Mouse (Mus musculus) forebrain, embryonic 15.5 days (tissue): Measurements from ENCODE around the gene Il6ra. TPM values are rescaled to one million over a fixed set of nuclear protein-coding genes. Genes with fewer than 3 reads are reported as not detected.

Experiments
- ATAC-seq: fragments of 200-750 bp; cut with Nextera tagmentation; replicated peaks from 2 replicates; pipeline ENCODE4 v1.8.0; 2017; ENCODE audit warnings: mild to moderate bottlenecking, moderate TSS enrichment, moderate library complexity
- H3K27ac ChIP-seq: fragments of 300-500 bp; sonication (generic); replicated peaks from 2 replicates; pipeline ENCODE4 v1.5.1; 2015; ENCODE audit warnings: mild to moderate bottlenecking, inconsistent platforms
- H3K27me3 ChIP-seq: fragments of 300-500 bp; sonication (generic); 2 replicates; pipeline ENCODE4 v1.6.1; 2015; ENCODE audit warnings: inconsistent platforms
- H3K36me3 ChIP-seq: fragments of 300-500 bp; sonication (generic); 2 replicates; pipeline ENCODE4 v1.6.1; 2015; ENCODE audit warnings: mild to moderate bottlenecking, inconsistent platforms
- H3K4me1 ChIP-seq: fragments of 300-500 bp; sonication (generic); 2 replicates; pipeline ENCODE4 v1.6.1; 2015; ENCODE audit warnings: inconsistent platforms
- H3K4me2 ChIP-seq: fragments of 300-500 bp; sonication (generic); replicated peaks from 2 replicates; pipeline ENCODE4 v1.6.1; 2015; ENCODE audit warnings: mild to moderate bottlenecking, inconsistent platforms
- H3K4me3 ChIP-seq: fragments of 300-500 bp; sonication (generic); 2 replicates; pipeline ENCODE4 v1.5.1; 2015; ENCODE audit warnings: mild to moderate bottlenecking, inconsistent platforms
- H3K9ac ChIP-seq: fragments of 300-500 bp; sonication (generic); replicated peaks from 2 replicates; pipeline ENCODE4 v1.6.1; 2015; ENCODE audit warnings: mild to moderate bottlenecking, inconsistent platforms
- H3K9me3 ChIP-seq: fragments of 300-500 bp; sonication (generic); 2 replicates; pipeline ENCODE4 v1.6.1; 2016; ENCODE audit warnings: inconsistent platforms
- WGBS: fragments of 180-500 bp; shearing (Covaris S2); methylation state at CpG from one replicate; pipeline ENCODE4 v1.1.7; 2015; ENCODE audit warnings: mixed read lengths; 5-methylcytosine and 5-hydroxymethylcytosine counted together
- polyA plus RNA-seq: library from polyadenylated mRNA; unstranded; fragments of >200 nt; fragmentation: Nextera tagmentation; extraction: Ambion mirVana; gene quantifications from 2 replicates; pipeline ENCODE4 v1.2.1, GENCODE M21; 2015

The Il6ra gene
- polyA plus RNA-seq, 1 experiment from 2014 or later: 0.73 TPM

GRCm38 (mm10) chr3:89859936-89860335 is 53.1 kb downstream of the Il6ra start:
- no peaks in the 10 kb centered on the region for H3K36me3 ChIP-seq
- no peak for ATAC-seq
- H3K9ac ChIP-seq: no peak overlapping the region
- WGBS: 77% methylated on average over 3 of the region's 3 CpGs
- peaks cover 12% of the 10 kb centered on the region for H3K4me1 ChIP-seq
- no peaks in the 10 kb centered on the region for H3K27me3 ChIP-seq
- H3K4me3 ChIP-seq: no peak overlapping the region
- H3K4me2 ChIP-seq: no peak overlapping the region
- no peak overlapping the region for H3K27ac ChIP-seq
- no peaks in the 10 kb centered on the region for H3K9me3 ChIP-seq

DNA sequence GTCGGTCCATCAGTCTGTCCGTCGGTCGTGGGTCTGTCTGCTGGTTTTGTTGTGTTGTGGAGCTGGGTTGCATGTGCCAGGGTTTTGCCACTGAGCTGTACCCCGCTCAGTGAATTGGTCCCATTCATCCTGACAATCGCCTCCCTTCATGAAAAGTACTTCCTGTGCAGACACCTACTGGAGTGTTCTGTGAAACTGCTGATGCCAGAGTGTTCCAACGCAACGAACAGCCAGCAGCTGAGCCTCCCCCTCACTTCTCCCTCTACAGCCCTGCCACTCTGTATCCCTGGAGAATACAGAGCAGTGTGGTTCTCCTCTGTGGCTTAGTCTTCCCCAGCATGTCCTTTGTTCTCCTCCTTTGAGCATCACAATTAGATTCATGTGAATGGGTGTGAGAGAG is 54.1 kb downstream of the Il6ra start:
- Histone ChIP-seq H3K27ac (no peak overlapping the region), H3K9ac (no peak overlapping the region), H3K4me1 (peaks cover 11% of the 10 kb centered on the region), H3K36me3 (no peaks in the 10 kb centered on the region), H3K4me2 (no peak overlapping the region), H3K9me3 (no peaks in the 10 kb centered on the region), H3K4me3 (no peak overlapping the region), H3K27me3 (no peaks in the 10 kb centered on the region)
- ATAC-seq: no peak
- 72% methylated on average over 8 of the region's 8 CpGs for WGBS

DNA sequence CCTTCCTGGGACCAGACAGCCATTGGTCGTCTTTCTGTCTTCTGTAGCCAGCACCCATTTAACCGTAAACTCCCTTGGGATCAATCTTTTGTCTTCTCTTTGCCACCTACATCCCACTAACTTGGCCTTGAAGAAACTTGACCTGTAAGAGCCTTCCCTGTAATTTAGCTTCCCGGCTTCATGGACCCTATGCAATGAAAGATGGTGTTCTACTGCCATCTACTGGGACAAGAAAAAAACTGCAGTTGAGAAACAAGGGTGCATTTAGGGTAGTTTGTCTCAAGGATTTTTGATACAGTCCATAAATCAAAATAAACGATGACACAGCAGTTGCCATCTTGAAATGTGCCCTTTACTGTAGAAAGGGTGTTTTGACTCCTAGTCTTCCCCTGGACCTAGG is 54.9 kb downstream of the Il6ra start:
- Histone ChIP-seq H3K36me3 (no peaks in the 10 kb centered on the region), H3K9me3 (no peaks in the 10 kb centered on the region), H3K27ac (no peak overlapping the region), H3K4me3 (no peak overlapping the region), H3K4me1 (peaks cover 11% of the 10 kb centered on the region), H3K4me2 (no peak overlapping the region), H3K27me3 (no peaks in the 10 kb centered on the region), H3K9ac (no peak overlapping the region)
- ATAC-seq: no peak; the same call in 1 of the 2 replicates
- 18% methylated on average over 4 of the region's 4 CpGs for WGBS

DNA sequence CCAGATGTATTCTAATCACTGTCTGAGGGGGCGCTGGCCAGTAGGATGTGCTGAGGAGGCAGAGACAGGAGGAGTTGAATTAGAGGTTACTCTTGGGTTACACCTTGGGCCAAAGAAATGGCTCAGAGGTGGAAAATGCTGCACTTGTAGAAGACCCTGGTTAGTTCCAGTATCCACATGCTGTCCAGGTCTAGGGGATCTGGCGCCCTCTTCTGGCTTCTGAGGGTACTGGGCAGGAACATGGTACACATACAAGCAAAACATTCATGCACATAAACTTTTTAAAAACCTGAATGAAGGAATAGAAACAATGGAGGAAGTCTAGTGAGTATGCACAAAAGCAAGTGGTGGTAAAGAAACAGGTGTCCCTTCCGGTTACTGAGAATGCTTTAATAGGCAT is 55.6 kb downstream of the Il6ra start:
- no peak for ATAC-seq
- H3K9me3 ChIP-seq: no peaks in the 10 kb centered on the region
- H3K9ac ChIP-seq: no peak overlapping the region
- no peak overlapping the region for H3K4me2 ChIP-seq
- H3K27me3 ChIP-seq: no peaks in the 10 kb centered on the region
- H3K36me3 ChIP-seq: no peaks in the 10 kb centered on the region
- peaks cover 11% of the 10 kb centered on the region for H3K4me1 ChIP-seq
- H3K4me3 ChIP-seq: no peak overlapping the region
- WGBS: 88% methylated on average over 3 of the region's 3 CpGs
- H3K27ac ChIP-seq: no peak overlapping the region

DNA sequence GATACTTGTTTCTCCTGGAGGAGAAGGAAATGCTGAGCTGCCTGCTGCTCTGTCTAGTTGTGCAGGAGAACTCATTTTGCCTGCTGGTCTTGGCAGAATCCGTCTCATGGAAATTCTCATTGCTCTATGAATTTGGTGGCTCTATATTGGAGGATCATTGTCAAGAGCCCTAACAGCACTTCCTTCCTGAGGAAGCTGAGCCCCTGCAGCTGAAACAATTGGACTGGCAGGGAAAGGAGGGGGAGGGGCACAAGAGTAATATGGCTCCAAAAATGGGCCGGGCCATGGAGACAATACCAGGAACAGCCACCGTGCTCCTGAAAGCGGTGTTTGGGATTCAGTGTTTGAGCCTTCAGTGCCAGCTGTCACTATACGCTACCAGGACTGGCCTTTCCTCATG is 59.2 kb downstream of the Il6ra start:
- 67% methylated on average over 5 of the region's 5 CpGs for WGBS
- no peak overlapping the region for H3K9ac ChIP-seq
- no peaks in the 10 kb centered on the region for H3K9me3 ChIP-seq
- no peak for ATAC-seq
- no peaks in the 10 kb centered on the region for H3K27me3 ChIP-seq
- H3K4me2 ChIP-seq: no peak overlapping the region
- no peaks in the 10 kb centered on the region for H3K4me1 ChIP-seq
- no peaks in the 10 kb centered on the region for H3K36me3 ChIP-seq
- H3K4me3 ChIP-seq: no peak overlapping the region
- H3K27ac ChIP-seq: no peak overlapping the region

DNA sequence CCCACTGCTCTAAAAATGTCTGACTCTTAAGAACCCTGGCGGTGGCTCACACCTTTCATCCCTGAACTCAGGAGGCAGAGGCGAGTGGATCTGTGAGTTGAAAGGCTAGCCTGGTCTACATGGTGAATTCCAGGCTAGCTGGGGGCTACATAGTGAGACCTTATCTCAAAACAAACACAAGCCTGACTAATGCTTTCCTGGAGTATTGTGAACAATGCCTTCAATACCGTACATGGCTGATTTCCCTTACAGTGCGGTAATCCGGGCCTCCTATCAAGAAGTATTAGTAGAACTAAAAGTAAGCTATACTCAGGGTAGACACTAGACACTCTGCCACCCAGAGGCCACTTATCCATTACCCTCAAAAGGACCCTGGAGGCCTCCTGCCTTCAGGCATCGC is 64.9 kb downstream of the Il6ra start:
- no peak for ATAC-seq
- H3K4me2 ChIP-seq: no peak overlapping the region
- H3K9ac ChIP-seq: no peak overlapping the region
- no peaks in the 10 kb centered on the region for H3K27me3 ChIP-seq
- no peaks in the 10 kb centered on the region for H3K9me3 ChIP-seq
- no peaks in the 10 kb centered on the region for H3K4me1 ChIP-seq
- H3K4me3 ChIP-seq: no peak overlapping the region
- no peak overlapping the region for H3K27ac ChIP-seq
- 93% methylated on average over 6 of the region's 6 CpGs for WGBS
- no peaks in the 10 kb centered on the region for H3K36me3 ChIP-seq

DNA sequence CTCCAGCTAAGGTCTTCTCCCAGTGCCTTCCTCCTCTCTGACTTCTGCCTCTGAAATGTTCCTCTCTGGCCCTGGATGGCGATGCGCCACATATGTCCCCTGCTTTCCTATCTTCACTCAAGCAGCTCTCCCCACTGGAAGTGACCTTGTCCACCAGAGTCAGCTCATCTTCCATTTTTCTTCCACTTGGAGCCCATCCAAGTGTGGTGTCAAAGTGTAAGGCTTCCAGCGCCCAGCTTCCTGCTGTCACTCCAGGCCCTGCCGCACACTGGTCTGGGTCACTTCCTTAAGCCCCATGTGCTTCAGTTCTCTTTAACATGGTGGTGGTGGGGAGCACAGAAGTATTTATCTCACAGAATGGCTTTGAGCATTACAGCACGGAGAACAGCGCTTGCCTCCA is 65.4 kb downstream of the Il6ra start:
- Histone ChIP-seq H3K9me3 (no peaks in the 10 kb centered on the region), H3K27ac (no peak overlapping the region), H3K27me3 (no peaks in the 10 kb centered on the region), H3K36me3 (no peaks in the 10 kb centered on the region), H3K4me1 (no peaks in the 10 kb centered on the region), H3K4me2 (no peak overlapping the region), H3K9ac (no peak overlapping the region), H3K4me3 (no peak overlapping the region)
- 90% methylated on average over 6 of the region's 6 CpGs for WGBS
- no peak for ATAC-seq

- Histone ChIP-seq H3K9me3 (no peaks in the 10 kb centered on the region), H3K4me2 (no peak overlapping the region), H3K36me3 (no peaks in the 10 kb centered on the region), H3K27ac (no peak overlapping the region), H3K9ac (no peak overlapping the region), H3K4me1 (no peaks in the 10 kb centered on the region), H3K4me3 (no peak overlapping the region), H3K27me3 (no peaks in the 10 kb centered on the region)
- WGBS: 72% methylated on average over 3 of the region's 3 CpGs
- ATAC-seq: no peak
Observed at GRCm38 (mm10) chr3:89847126-89847525, 65.9 kb downstream of the Il6ra start.

- Histone ChIP-seq H3K4me1 (no peaks in the 10 kb centered on the region), H3K36me3 (no peaks in the 10 kb centered on the region), H3K4me2 (no peak overlapping the region), H3K9me3 (no peaks in the 10 kb centered on the region), H3K27ac (no peak overlapping the region), H3K27me3 (no peaks in the 10 kb centered on the region), H3K9ac (no peak overlapping the region), H3K4me3 (no peak overlapping the region)
- ATAC-seq: no peak
- 81% methylated on average over 9 of the region's 9 CpGs for WGBS
Observed at GRCm38 (mm10) chr3:89845814-89846213, 67.2 kb downstream of the Il6ra start.

DNA sequence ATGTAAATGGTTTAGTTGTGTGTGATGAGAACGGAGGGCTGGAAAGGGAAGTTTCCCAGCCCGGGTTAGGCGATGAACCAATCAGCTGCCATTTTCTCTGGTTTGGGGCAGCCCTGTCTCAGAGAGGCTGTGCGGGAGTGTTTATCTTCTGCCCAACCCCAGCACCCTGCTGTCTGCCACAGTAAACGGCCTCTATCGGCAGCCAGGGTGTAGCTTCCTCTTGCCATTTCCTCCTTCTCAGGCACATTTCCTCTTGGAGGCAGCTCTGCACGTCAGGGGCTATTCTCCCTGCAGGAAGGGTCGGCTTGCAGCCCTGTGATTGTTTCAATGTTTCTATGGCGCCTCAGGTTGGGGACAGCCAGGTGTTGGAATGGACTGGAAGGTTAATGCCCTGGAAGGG is 69.8 kb downstream of the Il6ra start:
- H3K27ac ChIP-seq: no peak overlapping the region
- no peaks in the 10 kb centered on the region for H3K27me3 ChIP-seq
- 67% methylated on average over 9 of the region's 9 CpGs for WGBS
- H3K9me3 ChIP-seq: no peaks in the 10 kb centered on the region
- H3K4me2 ChIP-seq: no peak overlapping the region
- no peaks in the 10 kb centered on the region for H3K4me1 ChIP-seq
- no peak overlapping the region for H3K9ac ChIP-seq
- no peaks in the 10 kb centered on the region for H3K36me3 ChIP-seq
- no peak overlapping the region for H3K4me3 ChIP-seq
- ATAC-seq: no peak

- no peaks in the 10 kb centered on the region for H3K9me3 ChIP-seq
- H3K4me1 ChIP-seq: no peaks in the 10 kb centered on the region
- 80% methylated on average over 4 of the region's 4 CpGs for WGBS
- H3K4me3 ChIP-seq: no peak overlapping the region
- H3K4me2 ChIP-seq: no peak overlapping the region
- no peak overlapping the region for H3K27ac ChIP-seq
- H3K36me3 ChIP-seq: no peaks in the 10 kb centered on the region
- H3K27me3 ChIP-seq: no peaks in the 10 kb centered on the region
- no peak overlapping the region for H3K9ac ChIP-seq
- ATAC-seq: no peak
Observed at GRCm38 (mm10) chr3:89842258-89842657, 70.7 kb downstream of the Il6ra start.

DNA sequence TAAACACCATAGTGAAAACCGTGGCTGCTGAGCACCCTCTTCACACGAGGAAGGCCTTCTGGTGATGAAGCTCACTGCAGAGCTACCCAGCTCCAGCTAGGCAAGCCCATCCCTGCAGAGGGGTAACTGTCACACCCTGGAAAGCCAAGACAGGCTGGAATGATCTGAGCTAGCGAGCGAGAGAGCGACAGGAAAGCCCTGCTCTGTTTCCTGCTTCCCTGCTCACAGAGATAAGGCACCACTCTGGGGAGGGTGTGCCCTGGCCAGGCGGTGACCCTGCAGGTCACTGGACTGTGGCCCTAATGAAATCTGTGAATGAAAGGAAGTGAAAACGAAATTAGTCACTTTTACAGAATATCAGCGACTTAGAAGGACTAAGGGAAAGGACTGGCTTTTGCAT is 77.6 kb downstream of the Il6ra start:
- Histone ChIP-seq H3K4me1 (peaks cover 10% of the 10 kb centered on the region), H3K4me2 (no peak overlapping the region), H3K9ac (no peak overlapping the region), H3K27ac (no peak overlapping the region), H3K9me3 (no peaks in the 10 kb centered on the region), H3K36me3 (no peaks in the 10 kb centered on the region), H3K4me3 (no peak overlapping the region), H3K27me3 (peaks cover 39% of the 10 kb centered on the region)
- 60% methylated on average over 8 of the region's 8 CpGs for WGBS
- ATAC-seq: no peak

GRCm38 (mm10) chr3:89830815-89831591 is 82.0 kb downstream of the Il6ra start, which contains the start of gene She:
Gene She, plus strand, starts transcription at chr3:89831370.
- no peaks in the 10 kb centered on the region for H3K9me3 ChIP-seq
- no peaks in the 10 kb centered on the region for H3K36me3 ChIP-seq
- ATAC-seq: no peak
- H3K4me3 ChIP-seq: peak within 1 kb of the TSS; percentile 39
- peak within 1 kb of the TSS; percentile 45 for H3K4me2 ChIP-seq
- H3K9ac ChIP-seq: peak within 1 kb of the TSS; percentile 34; the same call in 1 of the 2 replicates
- WGBS: 2% methylated on average over 72 of the region's 96 CpGs
- no peak within 1 kb of the TSS for H3K27ac ChIP-seq
- peaks cover 61% of the 10 kb centered on the region for H3K27me3 ChIP-seq
- H3K4me1 ChIP-seq: peaks cover 10% of the 10 kb centered on the region
